16 mouse cellular contexts compared by ENCODE assay signal in the genomic region with DNA sequence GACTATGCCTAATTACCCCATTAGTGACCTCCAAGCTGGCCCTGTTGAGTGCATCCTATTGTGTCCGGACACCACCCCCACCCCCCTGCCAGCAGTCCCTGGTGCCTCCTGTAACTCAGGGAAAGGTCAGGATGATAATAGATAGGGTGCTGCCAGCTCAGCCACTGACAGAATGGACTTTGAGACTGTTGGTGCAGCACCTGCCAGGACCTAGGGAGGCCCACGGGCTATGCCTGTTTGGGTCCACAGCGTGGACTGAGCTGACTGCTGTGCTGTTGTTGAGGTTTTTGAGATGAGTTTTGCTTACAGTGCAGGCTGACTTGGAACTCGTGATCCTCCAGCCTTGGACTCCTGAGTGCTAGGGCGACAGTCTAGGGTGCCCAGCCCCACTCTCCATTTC. TPM values are rescaled to one million over a fixed set of nuclear protein-coding genes. Genes with fewer than 3 reads are reported as not detected.
A peak's percentile ranks its signal among the peaks of the same experiment; 100 is the strongest.
DNase-seq lines count a peak whose midpoint lies in the region; ATAC-seq and TF ChIP-seq lines count a peak whose summit lies in the region.
"Had no signal": no experiment of that assay in that cellular context is flagged by ENCODE, and none has a peak within 500 bp of the region (broad histone marks: within the 10 kb centered on the region; RNA-seq: fewer than 3 reads in every experiment).

No protein-coding gene starts in this region.

- no peak overlapping the region for H3K4me3 ChIP-seq in forebrain, embryonic 13.5 days
- no peak overlapping the region for H3K4me3 ChIP-seq in forebrain, embryonic 11.5 days (ENCODE audit: low read depth, low read length)
- no peak overlapping the region for H3K4me3 ChIP-seq in liver, adult 2 months (ENCODE audit: insufficient read depth, low read depth, low read length)
- H3K4me3 ChIP-seq in liver, embryonic 15.5 days (replicated peaks): no peak overlapping the region
- H3K4me3 ChIP-seq: limb, embryonic 12.5 days; neural tube, embryonic 13.5 days had no signal

- no peak for TF ChIP-seq CTCF in liver, adult 2 months (IDR thresholded peaks at IDR 0.05; ENCODE audit: low read depth, low read length)

- H3K4me2 ChIP-seq in forebrain, embryonic 13.5 days: no peak overlapping the region
- H3K4me2 ChIP-seq in forebrain, embryonic 11.5 days (ENCODE audit: low read depth, low read length, severe bottlenecking): no peak overlapping the region
- no peak overlapping the region for H3K4me2 ChIP-seq in liver, embryonic 15.5 days
- H3K4me2 ChIP-seq: limb, embryonic 12.5 days; neural tube, embryonic 13.5 days had no signal

- DNase-seq in forebrain, embryonic 11.5 days (ENCODE audit: low spot score): no peak
- DNase-seq in liver, adult 2 months (ENCODE audit: extremely low read depth, low read depth, low spot score): peak; percentile 97
- DNase-seq in liver: no peak
- no peak for DNase-seq in right cerebral cortex, postnatal 36 days (ENCODE audit: low spot score in 2 of 2)
- DNase-seq in frontal cortex, postnatal 14 days (ENCODE audit: low spot score in 2 of 2): no peak
- DNase-seq: adrenal gland, postnatal 25 days; cerebellum, adult 9-11 months; embryo, embryonic 11 days had no signal

- ATAC-seq in forebrain, embryonic 13.5 days: no peak
- no peak for ATAC-seq in forebrain, embryonic 11.5 days (replicated peaks; ENCODE audit: low FRiP score)
- peak; percentile 43 for ATAC-seq in liver, embryonic 15.5 days (ENCODE audit: insufficient read depth)
- no peak for ATAC-seq in activated CD4-positive, CD25-positive, alpha-beta regulatory T cell, adult 4 months
- ATAC-seq: forebrain, embryonic 14.5 days; lung, postnatal 0 days had no signal

- peaks cover 18% of the 10 kb centered on the region; the same call in 1 of the 2 replicates for H3K79me2 ChIP-seq in liver, adult 2 months (ENCODE audit: control insufficient read depth, insufficient read depth, low read length)

- peaks cover 7% of the 10 kb centered on the region; the same call in 1 of the 2 replicates for H3K4me1 ChIP-seq in forebrain, embryonic 13.5 days
- H3K4me1 ChIP-seq in forebrain, embryonic 11.5 days (replicated peaks; ENCODE audit: control insufficient read depth, insufficient read depth, low read length): no peaks in the 10 kb centered on the region
- H3K4me1 ChIP-seq in liver, adult 2 months (ENCODE audit: control insufficient read depth, insufficient read depth, low read length): peaks cover 43% of the 10 kb centered on the region
- H3K4me1 ChIP-seq in liver, embryonic 15.5 days (replicated peaks): peaks cover 35% of the 10 kb centered on the region

- no peaks in the 10 kb centered on the region for H3K9me3 ChIP-seq in forebrain, embryonic 13.5 days (replicated peaks)
- no peaks in the 10 kb centered on the region for H3K9me3 ChIP-seq in forebrain, embryonic 11.5 days (ENCODE audit: control insufficient read depth, low read length)
- no peaks in the 10 kb centered on the region for H3K9me3 ChIP-seq in liver, embryonic 15.5 days (replicated peaks)
- H3K9me3 ChIP-seq: limb, embryonic 12.5 days; neural tube, embryonic 13.5 days had no signal

- H3K9ac ChIP-seq in forebrain, embryonic 13.5 days: peak overlapping the region; percentile 16; the same call in 1 of the 2 replicates
- no peak overlapping the region for H3K9ac ChIP-seq in forebrain, embryonic 11.5 days (ENCODE audit: low read length)
- H3K9ac ChIP-seq in liver, adult 2 months (ENCODE audit: low read depth, low read length): no peak overlapping the region
- H3K9ac ChIP-seq in liver, embryonic 15.5 days: no peak overlapping the region
- H3K9ac ChIP-seq: limb, embryonic 12.5 days; neural tube, embryonic 13.5 days had no signal

- no peaks in the 10 kb centered on the region for H3K27me3 ChIP-seq in forebrain, embryonic 13.5 days
- H3K27me3 ChIP-seq in forebrain, embryonic 11.5 days (ENCODE audit: control insufficient read depth, insufficient read depth, low read length): no peaks in the 10 kb centered on the region
- H3K27me3 ChIP-seq in liver, adult 2 months (ENCODE audit: control insufficient read depth, insufficient read depth, low read length): no peaks in the 10 kb centered on the region
- H3K27me3 ChIP-seq in liver, embryonic 15.5 days: no peaks in the 10 kb centered on the region
- H3K27me3 ChIP-seq: limb, embryonic 12.5 days; neural tube, embryonic 13.5 days had no signal

- H3K36me3 ChIP-seq in forebrain, embryonic 13.5 days (ENCODE audit: poor library complexity, severe bottlenecking): no peaks in the 10 kb centered on the region
- no peaks in the 10 kb centered on the region for H3K36me3 ChIP-seq in forebrain, embryonic 11.5 days (ENCODE audit: control insufficient read depth, insufficient read depth, low read length)
- peaks cover 20% of the 10 kb centered on the region; the same call in 1 of the 2 replicates for H3K36me3 ChIP-seq in liver, adult 2 months (ENCODE audit: control insufficient read depth, insufficient read depth, low read length)
- H3K36me3 ChIP-seq in liver, embryonic 15.5 days (replicated peaks): peaks cover 36% of the 10 kb centered on the region
- H3K36me3 ChIP-seq: limb, embryonic 12.5 days had no signal

- no peak for TF ChIP-seq POLR2A in liver, adult 2 months (IDR thresholded peaks at IDR 0.05; ENCODE audit: extremely low read depth, insufficient read depth, low read length)

- 74% methylated on average over 5 of the region's 5 CpGs for WGBS in forebrain, embryonic 13.5 days
- 78% methylated on average over 5 of the region's 5 CpGs for WGBS in forebrain, embryonic 11.5 days
- 25% methylated on average over 5 of the region's 5 CpGs for WGBS in liver, adult 2 months
- WGBS in liver, embryonic 15.5 days (ENCODE audit: insufficient replicate concordance): 76% methylated on average over 5 of the region's 5 CpGs

- no peak overlapping the region for H3K27ac ChIP-seq in forebrain, embryonic 13.5 days
- no peak overlapping the region for H3K27ac ChIP-seq in forebrain, embryonic 11.5 days (ENCODE audit: low read depth, low read length)
- H3K27ac ChIP-seq in liver, adult 2 months (replicated peaks; ENCODE audit: insufficient read depth, low read depth, low read length): peak overlapping the region; percentile 81
- no peak overlapping the region for H3K27ac ChIP-seq in liver, embryonic 15.5 days (replicated peaks)
- H3K27ac ChIP-seq: limb, embryonic 12.5 days; neural tube, embryonic 13.5 days had no signal

RNA-seq across cellular contexts. Expression of gene Slc25a42, which starts 18.9 kb away (rescaled TPM):
- 2.0 and 3.0 TPM in 2 replicates for polyA plus RNA-seq in forebrain, embryonic 13.5 days (2015; fragmentation: Nextera tagmentation; extraction: Ambion mirVana)
- 1.9 and 2.5 TPM in 2 replicates for polyA plus RNA-seq in forebrain, embryonic 11.5 days (2014; fragmentation: Nextera tagmentation; extraction: Ambion mirVana)
- 31.4 and 48.5 TPM in 2 replicates for total RNA-seq in liver, adult 2 months (2014; rRNA removed)
- 96.9 and 117 TPM in 2 replicates for polyA plus RNA-seq in liver, adult 2 months (2012; rRNA removed)
- 8.0 and 9.2 TPM in 2 replicates for polyA plus RNA-seq in liver, embryonic 15.5 days (2015; fragmentation: Nextera tagmentation; extraction: Ambion mirVana)
- polyA plus RNA-seq in activated CD4-positive, CD25-positive, alpha-beta regulatory T cell, adult 4 months (2017; shearing (Covaris generic)): 1 to 10 TPM; 4.9 to 6.3 TPM

RNA-seq across cellular contexts. Expression of gene Tmem161a, which starts 21.1 kb away (rescaled TPM):
- polyA plus RNA-seq in forebrain, embryonic 13.5 days (2015; fragmentation: Nextera tagmentation; extraction: Ambion mirVana): 50.2 and 59.5 TPM in 2 replicates
- polyA plus RNA-seq in forebrain, embryonic 11.5 days (2014; fragmentation: Nextera tagmentation; extraction: Ambion mirVana): 42.5 and 45.1 TPM in 2 replicates
- 18.3 and 20.4 TPM in 2 replicates for total RNA-seq in liver, adult 2 months (2014; rRNA removed)
- polyA plus RNA-seq in liver, adult 2 months (2012; rRNA removed): 40.4 and 60.4 TPM in 2 replicates
- polyA plus RNA-seq in liver, embryonic 15.5 days (2015; fragmentation: Nextera tagmentation; extraction: Ambion mirVana): 28.1 and 31.9 TPM in 2 replicates
- polyA plus RNA-seq in activated CD4-positive, CD25-positive, alpha-beta regulatory T cell, adult 4 months (2017; shearing (Covaris generic)): 10 to 100 TPM; 17.4 to 27.3 TPM

RNA-seq across cellular contexts. Expression of gene Sugp2, which starts 40.8 kb away (rescaled TPM):
- 75.9 and 76.7 TPM in 2 replicates for polyA plus RNA-seq in forebrain, embryonic 13.5 days (2015; fragmentation: Nextera tagmentation; extraction: Ambion mirVana)
- polyA plus RNA-seq in forebrain, embryonic 11.5 days (2014; fragmentation: Nextera tagmentation; extraction: Ambion mirVana): 60.4 and 74.7 TPM in 2 replicates
- total RNA-seq in liver, adult 2 months (2014; rRNA removed): 5.3 and 7.0 TPM in 2 replicates
- polyA plus RNA-seq in liver, adult 2 months (2012; rRNA removed): 9.7 and 12.4 TPM in 2 replicates
- 10.9 and 11.7 TPM in 2 replicates for polyA plus RNA-seq in liver, embryonic 15.5 days (2015; fragmentation: Nextera tagmentation; extraction: Ambion mirVana)
- 10 to 100 TPM; 18.7 to 23.3 TPM for polyA plus RNA-seq in activated CD4-positive, CD25-positive, alpha-beta regulatory T cell, adult 4 months (2017; shearing (Covaris generic))

RNA-seq across cellular contexts. Expression of gene Armc6, which starts 41.0 kb away (rescaled TPM):
- 52.8 and 60.1 TPM in 2 replicates for polyA plus RNA-seq in forebrain, embryonic 13.5 days (2015; fragmentation: Nextera tagmentation; extraction: Ambion mirVana)
- polyA plus RNA-seq in forebrain, embryonic 11.5 days (2014; fragmentation: Nextera tagmentation; extraction: Ambion mirVana): 31.2 and 35.7 TPM in 2 replicates
- total RNA-seq in liver, adult 2 months (2014; rRNA removed): 4.4 and 6.2 TPM in 2 replicates
- polyA plus RNA-seq in liver, adult 2 months (2012; rRNA removed): 9.6 and 11.6 TPM in 2 replicates
- polyA plus RNA-seq in liver, embryonic 15.5 days (2015; fragmentation: Nextera tagmentation; extraction: Ambion mirVana): 12.4 and 15.2 TPM in 2 replicates
- polyA plus RNA-seq in activated CD4-positive, CD25-positive, alpha-beta regulatory T cell, adult 4 months (2017; shearing (Covaris generic)): 1 to 10 TPM; 6.6 to 7.6 TPM

RNA-seq across cellular contexts. Expression of gene Mef2b, which starts 53.7 kb away (rescaled TPM):
- 0.23 and 0.45 TPM in 2 replicates for polyA plus RNA-seq in forebrain, embryonic 13.5 days (2015; fragmentation: Nextera tagmentation; extraction: Ambion mirVana)
- polyA plus RNA-seq in forebrain, embryonic 11.5 days (2014; fragmentation: Nextera tagmentation; extraction: Ambion mirVana): 0.67 and 1.1 TPM in 2 replicates
- total RNA-seq in liver, adult 2 months (2014; rRNA removed): 0.09 and 0.34 TPM in 2 replicates
- polyA plus RNA-seq in liver, adult 2 months (2012; rRNA removed): not detected in 2 replicates
- not detected in 2 replicates for polyA plus RNA-seq in liver, embryonic 15.5 days (2015; fragmentation: Nextera tagmentation; extraction: Ambion mirVana)
- polyA plus RNA-seq in activated CD4-positive, CD25-positive, alpha-beta regulatory T cell, adult 4 months (2017; shearing (Covaris generic)): not detected
- total RNA-seq: megakaryocyte, adult 5-6 weeks had no signal
